Mouse (Mus musculus): ENCODE data around the gene Irf6.

Gene Irf6

GRCm38 (mm10) chr1:193200640-193201382 is 47.9 kb downstream of the Irf6 start:
- DNase-seq (ENCODE audit: low spot score): no peak

GRCm38 (mm10) chr1:193201383-193201778 is 48.5 kb downstream of the Irf6 start, which contains the start of gene Traf3ip3:
Gene Traf3ip3 (minus strand): TSS chr1:193201703.
- peak; percentile 35 for DNase-seq (ENCODE audit: low spot score)

- no peak for DNase-seq (ENCODE audit: low spot score)
Measured at GRCm38 (mm10) chr1:193203821-193204220, 50.9 kb downstream of the Irf6 start.

- no peak for DNase-seq (ENCODE audit: low spot score)
Measured at GRCm38 (mm10) chr1:193205431-193205830, 52.5 kb downstream of the Irf6 start.

GRCm38 (mm10) chr1:193207503-193207902 is 54.6 kb downstream of the Irf6 start, which contains the start of gene Lamb3:
Gene Lamb3 (plus strand): TSS chr1:193207699.
- no peak for DNase-seq (ENCODE audit: low spot score)

GRCm38 (mm10) chr1:193208178-193208577 is 55.3 kb downstream of the Irf6 start:
- DNase-seq (ENCODE audit: low spot score): peak; percentile 60

GRCm38 (mm10) chr1:193211371-193211770 is 58.5 kb downstream of the Irf6 start:
- no peak for DNase-seq (ENCODE audit: low spot score)

- DNase-seq (ENCODE audit: low spot score): no peak
Measured at GRCm38 (mm10) chr1:193214053-193214452, 61.1 kb downstream of the Irf6 start.

- DNase-seq (ENCODE audit: low spot score): no peak
Measured at GRCm38 (mm10) chr1:193216000-193216399, 63.1 kb downstream of the Irf6 start.

GRCm38 (mm10) chr1:193220408-193220807 is 67.5 kb downstream of the Irf6 start:
- no peak for DNase-seq (ENCODE audit: low spot score)

Data from layer of hippocampus, adult 11-12 months (tissue).